Mouse (Mus musculus): ENCODE results near the gene Rab29. TPM values are rescaled to one million over a fixed set of nuclear protein-coding genes. Genes with fewer than 3 reads are reported as not detected.

The Rab29 gene
- total RNA-seq, 2 experiments from 2014 or later, result 5.0 to 5.1 TPM

Other genes starting within 250 kb of the Rab29 start
- gene Ctse, start 228.9 kb upstream of the Rab29 start, total RNA-seq (2021), result under 1 TPM; 0.16 to 0.19 TPM
- gene Rab7b, start 178.5 kb upstream of the Rab29 start, total RNA-seq (2021), result 1 to 10 TPM; 2.3 to 2.8 TPM
- gene Slc26a9, start 123.2 kb upstream of the Rab29 start, total RNA-seq (2021), result not detected
- 1 to 10 TPM in 1 of 2 experiments, under 1 TPM in 1; 0.45 to 1.1 TPM for gene Pm20d1, start 69.8 kb upstream of the Rab29 start, total RNA-seq (2021)
- 10 to 100 TPM; 37.7 to 47.4 TPM for gene Slc41a1, start 39.7 kb upstream of the Rab29 start, total RNA-seq (2021)
- gene Nucks1, start 43.3 kb downstream of the Rab29 start, total RNA-seq (2021), result 10 to 100 TPM; 65.8 to 72.3 TPM
- 1 to 10 TPM; 1.4 to 2.2 TPM for gene Slc45a3, start 95.7 kb downstream of the Rab29 start, total RNA-seq (2021)
- gene Elk4, start 140.4 kb downstream of the Rab29 start, total RNA-seq (2021), result 10 to 100 TPM; 70.3 to 82.8 TPM
- gene Mfsd4a, start 200.8 kb downstream of the Rab29 start, total RNA-seq (2021), result 10 to 100 TPM; 12.1 to 14.6 TPM